Mouse (Mus musculus) adrenal gland, adult 2 months (tissue): ENCODE results near the gene Dusp27. TPM values are rescaled to one million over a fixed set of nuclear protein-coding genes. Genes with fewer than 3 reads are reported as not detected.
A peak's percentile ranks its signal among the peaks of the same experiment; 100 is the strongest.
"Not testable (repeated sequence)": the region's sequence is repeated elsewhere in the genome, so short reads cannot be mapped to it uniquely, and the experiment has no call there.

Experiments used
- DNase-seq: peaks from one replicate; pipeline ENCODE4 v3.0.0; 2021
- polyA plus RNA-seq: library from polyadenylated mRNA; depleted of rRNA; stranded (reverse); fragments of >200 nt; gene quantifications from 2 replicates; pipeline ENCODE4 v1.2.3, GENCODE M21; 2012
- total RNA-seq, 2 experiments: library from RNA; stranded (reverse); gene quantifications; 2 replicates each; pipeline ENCODE4 v1.2.3; 2021

Gene Dusp27
- total and polyA plus RNA-seq, 3 experiments = 0.03 to 0.12 (median 0.07) TPM

DNA sequence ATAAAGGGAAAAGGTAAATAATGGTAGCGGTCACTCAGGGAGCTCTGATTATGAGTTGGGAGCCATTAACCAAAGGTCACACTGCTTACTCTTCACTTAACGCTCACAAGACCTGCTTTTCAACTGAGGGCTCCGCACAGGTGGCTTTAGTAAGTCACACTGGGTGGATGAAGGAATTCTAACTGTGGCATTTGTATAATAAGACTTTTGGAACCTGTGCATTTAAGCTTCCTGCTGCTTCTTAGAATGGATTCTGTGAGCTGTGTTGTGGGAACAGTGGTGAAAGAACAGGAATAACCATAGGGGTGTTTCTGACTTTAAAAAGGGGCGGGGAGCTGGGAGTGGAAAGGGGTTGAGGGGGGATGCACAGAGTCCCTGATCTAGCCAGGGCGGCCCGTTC lies 14.6 kb upstream of the Dusp27 start:
- DNase-seq = no peak

DNA sequence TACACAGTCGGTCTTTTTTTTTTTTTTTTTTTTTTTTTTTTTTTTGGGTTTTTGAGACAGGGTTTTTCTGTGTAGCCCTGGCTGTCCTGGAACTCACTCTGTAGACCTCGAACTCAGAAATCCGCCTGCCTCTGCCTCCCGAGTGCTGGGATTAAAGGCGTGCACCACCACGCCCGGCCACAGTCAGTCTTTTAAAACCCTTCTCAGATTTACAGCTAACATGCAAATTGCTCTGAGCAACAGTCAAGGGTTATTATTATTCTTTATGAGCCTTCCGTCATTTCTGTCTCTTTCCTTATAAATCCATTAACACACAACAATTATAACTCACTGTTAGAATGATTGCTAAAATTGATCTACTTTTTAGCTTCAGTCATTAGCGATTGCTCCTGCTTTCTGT lies 14.1 kb upstream of the Dusp27 start:
- DNase-seq = not testable (repeated sequence)

DNA sequence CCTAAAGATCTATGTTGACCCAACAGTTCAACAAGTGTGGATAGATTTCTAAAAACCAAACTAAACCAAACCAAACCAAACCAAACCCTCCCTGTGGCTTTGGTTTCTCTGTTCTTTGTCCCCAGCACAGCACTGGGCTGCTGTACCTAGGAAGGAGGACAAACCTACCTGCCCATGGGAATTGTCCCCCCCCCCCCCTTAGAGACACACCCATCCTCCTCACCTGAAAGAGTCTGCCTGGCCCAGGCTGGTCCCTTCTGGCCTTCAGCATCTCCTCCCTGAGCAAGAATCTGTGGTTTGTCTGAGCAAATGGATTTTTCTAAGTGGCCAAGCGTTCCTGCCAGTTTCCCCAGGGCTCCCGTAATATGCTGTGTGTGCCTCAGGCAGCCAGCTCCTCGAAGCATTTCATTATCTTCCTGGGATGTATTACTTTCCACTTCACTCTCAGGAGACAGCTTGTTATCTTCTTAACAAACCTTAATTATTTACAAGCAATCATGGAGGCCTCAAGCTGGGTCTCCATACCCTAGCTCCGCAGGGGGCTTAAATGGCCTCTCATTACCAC lies 12.0 kb upstream of the Dusp27 start:
- DNase-seq = no peak

DNA sequence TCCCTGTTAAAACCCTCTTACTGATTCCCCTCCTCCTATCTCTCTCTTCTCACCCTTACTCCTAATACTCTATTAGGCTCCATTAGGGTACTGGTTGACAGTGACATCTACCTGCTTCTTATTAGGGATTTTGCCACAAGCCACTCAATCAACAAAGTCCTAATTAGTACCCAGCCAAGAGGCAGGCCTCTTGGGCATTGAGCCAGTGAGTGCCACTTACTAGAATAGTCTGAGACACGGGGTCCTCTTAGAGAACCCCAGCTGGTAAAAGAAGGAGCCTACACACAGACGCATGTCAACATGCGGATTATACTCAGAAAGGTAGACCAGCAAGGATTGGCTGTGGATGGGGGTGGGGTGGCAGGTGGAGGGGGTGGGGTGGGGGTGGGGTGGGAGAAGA lies 11.4 kb upstream of the Dusp27 start:
- DNase-seq = no peak

DNA sequence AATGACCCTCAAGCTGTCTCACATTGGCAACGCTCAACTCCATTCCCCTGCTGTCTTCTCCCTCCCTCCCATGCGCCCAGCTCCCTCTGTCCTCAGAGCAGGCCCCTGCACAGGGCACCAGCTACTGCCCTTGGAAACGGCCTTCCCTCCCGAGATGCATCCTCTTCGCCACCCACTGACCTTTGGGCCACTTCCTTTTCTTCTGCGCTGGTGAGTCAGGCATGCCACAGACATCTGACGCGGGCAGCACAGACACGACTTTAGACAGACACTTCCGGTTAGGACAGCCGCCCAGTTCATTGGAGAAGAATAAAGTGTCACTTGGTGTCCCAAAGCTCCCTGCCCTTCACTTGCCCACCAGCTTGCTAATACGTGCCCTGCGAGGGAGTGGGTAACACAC lies 10.4 kb upstream of the Dusp27 start:
- DNase-seq = peak; percentile 87

DNA sequence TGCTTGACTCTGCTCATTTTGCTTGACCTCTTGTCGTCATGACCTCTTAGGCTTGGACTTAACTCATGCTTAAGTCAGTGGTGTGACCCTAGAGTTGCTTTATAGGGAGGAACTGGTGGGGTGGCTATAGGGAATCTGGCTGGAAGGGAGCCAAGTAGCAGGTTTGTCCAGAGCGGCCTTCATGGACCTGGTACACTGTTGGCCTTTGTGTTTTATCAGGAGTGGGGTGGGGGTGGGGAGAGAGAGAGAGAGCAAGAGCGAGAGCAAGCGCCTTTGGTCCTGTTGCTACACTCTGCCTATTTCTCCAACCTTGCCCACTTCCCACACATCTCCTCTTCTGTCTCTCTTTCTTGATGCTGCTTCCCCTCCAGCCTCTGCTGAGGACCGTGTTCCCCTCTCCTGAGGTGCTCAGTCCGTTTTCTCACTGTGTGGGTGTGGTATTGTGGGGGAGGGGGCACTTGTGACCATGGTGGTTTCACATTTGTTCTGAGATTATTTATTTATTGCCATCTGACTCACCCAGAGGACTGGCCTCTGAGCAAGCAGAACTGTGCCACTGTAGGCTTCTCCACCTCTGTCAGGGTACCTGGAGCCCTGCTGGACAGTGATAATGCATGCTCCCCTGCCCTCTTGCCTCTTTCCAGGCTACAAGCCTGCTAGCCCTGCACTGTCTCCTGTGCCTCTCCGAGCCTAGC lies 9.7 kb upstream of the Dusp27 start:
- peak; percentile 85 for DNase-seq

DNA sequence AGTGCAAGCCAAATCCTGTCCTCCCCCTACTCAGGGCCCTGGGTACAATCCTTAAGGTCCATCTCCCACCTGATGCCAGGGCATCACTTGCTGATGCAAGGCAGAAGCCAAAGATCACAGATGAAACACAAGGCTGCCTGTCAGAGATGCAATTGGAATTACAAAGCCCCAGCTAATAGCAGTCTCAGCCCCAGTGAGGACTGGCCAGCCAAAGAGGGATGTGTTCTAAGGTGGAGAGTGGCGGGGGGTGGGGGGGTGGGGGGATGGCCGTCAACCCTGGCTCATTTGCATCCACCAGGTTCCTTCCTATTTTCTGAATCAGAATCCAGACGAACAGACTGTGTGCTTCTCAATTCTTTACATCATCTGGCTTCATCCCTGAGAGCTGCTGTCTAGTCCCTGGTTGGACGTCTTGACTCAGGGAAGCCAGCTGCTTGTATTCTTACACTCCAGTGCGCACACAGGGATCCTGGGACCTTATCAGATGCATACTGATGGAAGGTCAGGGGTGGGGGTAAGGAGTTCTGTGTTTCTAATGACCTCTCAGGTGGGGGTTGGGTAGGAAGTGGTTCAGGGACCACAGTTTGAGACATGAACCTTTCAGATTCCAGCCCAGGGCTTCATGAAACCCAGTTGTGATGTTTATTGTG lies 7.5 kb upstream of the Dusp27 start:
- DNase-seq = no peak

DNA sequence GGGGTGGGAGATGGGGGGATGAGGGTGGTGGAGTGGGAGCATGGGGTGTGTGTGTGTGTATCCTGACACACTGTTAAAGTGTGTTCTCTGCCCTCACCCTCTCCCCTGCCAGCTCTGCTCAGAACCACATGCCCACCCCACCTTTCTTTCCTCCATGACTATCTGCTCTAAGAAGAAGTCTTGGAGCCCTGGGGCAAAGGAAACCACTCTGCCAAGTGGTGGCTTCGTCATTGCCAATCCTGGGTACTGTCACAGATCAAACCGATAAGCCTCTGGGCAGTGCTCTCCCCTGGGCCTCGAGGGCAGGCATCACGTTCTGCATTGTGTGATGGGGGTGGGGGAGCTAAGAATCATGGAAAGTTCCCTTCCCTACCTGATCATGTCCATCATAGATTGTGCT lies 4.6 kb upstream of the Dusp27 start:
- DNase-seq = no peak

DNA sequence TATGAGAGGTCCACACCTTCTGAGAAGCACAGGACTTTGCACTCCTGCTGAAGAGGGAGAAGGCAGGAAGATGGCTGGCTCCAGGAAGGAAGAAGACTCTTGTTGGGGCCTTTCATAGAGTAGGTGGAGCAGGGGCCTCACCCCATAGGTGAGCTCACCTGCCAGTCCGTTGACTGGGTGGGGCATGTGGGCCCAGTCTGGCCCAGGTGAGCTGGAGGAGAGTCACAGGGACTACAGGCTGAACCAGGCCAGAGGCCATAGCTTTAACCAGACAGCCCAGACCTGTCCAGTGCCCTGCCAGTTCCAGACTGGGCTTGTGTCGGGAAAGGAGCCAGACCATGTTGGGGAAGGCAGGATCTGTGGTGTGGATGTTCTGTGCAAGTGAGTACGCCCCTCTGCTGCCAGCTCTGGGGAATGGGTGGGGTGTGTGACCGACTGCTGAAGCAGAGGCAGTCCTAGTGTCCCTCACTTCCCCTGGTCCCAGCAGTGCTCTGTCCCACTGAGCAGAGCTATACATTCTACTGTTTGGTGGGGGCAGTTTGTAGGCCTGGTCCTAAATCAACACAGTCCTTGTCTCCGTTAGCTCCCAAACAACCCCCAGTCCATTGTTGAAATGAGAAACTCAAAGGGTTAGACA lies 2.6 kb upstream of the Dusp27 start, which contains the start of gene Gpa33:
Gene Gpa33 (plus strand): TSS at position 15 of the 637 bp plus-strand sequence.
- DNase-seq = no peak

DNA sequence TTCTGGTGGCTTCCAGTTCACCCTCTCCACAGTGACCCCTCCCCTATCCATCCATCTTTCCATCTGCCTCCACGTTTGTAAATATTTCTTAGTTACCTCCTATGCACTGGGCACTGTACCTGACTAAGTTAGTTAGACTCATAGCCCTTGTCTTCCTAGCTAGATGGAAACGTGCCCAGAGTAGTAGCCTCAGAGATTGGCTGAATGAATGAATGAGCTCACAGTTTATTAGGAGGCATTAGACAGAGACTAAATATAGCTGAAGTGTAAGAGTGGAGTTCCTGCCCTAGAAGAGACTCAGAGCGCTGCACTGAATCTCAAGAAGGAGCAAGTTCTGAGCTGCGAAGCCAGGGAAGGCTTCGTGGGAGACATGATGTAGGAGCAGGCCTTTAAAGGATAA lies 829 bp upstream of the Dusp27 start:
- no peak for DNase-seq

DNA sequence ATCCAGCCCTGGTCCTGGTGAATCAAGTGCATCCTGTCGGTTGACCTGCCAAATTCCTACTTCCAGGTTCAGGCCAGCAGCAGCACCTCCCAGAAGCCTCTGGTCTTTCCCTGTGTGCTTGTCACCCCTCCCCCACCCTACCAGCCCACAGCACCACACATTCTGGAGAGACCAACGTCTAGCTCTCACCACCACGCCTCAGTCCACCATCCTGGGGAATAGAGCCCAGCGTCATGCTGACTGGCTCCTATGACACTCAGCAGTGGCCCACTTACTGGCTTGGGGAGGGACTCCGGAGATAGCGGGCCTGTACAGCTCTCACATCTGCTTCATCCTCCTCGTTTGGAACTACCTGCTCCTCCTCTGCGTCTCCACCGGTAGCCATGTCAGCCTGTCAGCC lies 927 bp downstream of the Dusp27 start:
- DNase-seq = no peak

DNA sequence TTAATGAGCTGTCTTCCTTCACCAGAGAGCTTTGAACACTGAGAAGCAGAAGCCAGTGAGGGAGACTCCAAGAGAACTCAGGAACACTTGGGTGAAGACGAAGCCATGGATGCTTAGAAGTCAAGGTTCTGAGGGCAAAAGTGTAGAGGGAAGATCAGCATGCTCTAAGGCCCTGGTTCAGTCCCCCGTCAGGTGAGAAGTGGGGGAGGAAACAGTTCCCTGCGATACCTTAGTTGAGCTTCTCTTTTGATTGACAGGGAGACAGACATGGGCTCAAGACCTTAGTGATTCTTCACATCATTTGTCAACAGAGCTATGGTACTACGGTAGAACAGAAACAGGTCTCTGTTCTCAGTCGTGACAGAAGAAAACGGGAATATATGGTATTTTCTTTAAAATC lies 1.4 kb downstream of the Dusp27 start:
- no peak for DNase-seq

DNA sequence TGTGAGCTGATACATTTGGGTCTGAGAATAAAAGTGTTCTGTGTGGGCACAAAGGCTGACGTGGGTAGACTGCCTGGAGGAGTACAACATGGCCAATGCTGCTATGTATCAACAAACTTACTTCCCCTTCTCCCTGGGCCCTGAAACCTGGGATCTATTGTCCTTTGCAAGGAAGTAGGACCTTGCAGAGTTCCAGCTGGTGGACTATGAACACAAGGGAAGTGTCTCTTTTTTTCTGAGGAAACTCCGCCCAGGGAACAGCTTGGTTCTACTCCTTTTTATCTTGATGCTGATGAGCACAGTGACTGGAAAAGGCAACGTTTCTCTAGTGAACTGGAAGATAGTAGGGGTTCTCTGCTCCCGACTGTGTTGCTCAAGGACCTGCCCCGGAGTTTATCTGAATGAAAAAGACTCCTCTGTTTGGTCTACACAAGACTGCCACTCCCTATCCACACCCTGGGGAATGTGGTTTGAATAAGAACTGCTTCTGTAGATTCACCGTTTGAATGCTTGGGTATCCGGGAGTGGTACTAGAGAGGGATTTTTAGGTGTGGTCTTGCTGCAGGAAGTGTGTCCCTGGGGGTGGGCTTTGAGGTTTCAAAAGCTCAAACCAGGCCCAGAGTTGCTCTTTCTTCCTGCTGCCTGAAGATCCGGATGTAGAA lies 2.7 kb downstream of the Dusp27 start:
- no peak for DNase-seq

DNA sequence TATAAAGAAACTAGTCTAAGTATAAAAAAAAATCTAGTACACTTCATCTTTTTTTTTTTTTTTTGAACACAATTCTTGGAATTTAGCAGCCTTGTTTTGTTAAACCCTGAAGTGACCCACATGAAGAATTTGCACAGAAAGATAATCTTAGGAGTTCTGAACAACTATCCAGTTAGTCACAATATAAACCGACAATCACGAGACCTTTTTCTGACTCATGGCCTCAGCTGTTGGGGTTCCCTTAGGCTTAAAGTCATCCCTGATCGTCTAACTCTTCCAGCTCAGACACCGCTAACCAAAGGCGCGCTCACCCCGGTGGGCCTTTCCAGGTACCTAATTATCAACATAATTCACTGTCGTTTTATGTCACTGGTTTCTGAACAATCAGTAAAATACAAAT lies 4.0 kb downstream of the Dusp27 start:
- DNase-seq = no peak

DNA sequence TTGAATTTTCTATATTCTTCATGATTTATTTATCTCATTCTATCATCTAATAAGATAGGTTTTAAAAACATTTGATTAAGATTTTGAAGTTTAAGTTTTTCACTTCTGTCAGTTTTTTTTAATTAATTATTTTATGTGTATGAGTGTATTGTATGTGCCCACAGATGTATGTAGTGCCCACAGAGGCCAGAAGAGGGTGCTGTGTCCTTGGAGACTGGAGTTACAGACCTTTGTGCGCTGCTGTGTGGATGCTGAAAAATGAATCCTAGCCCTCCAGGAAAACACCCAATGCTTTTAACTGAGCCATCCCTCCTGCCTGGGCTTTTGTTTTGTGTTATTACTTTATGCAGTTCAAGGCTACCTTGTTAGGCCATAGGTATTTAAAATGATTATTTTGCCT lies 4.7 kb downstream of the Dusp27 start:
- no peak for DNase-seq

DNA sequence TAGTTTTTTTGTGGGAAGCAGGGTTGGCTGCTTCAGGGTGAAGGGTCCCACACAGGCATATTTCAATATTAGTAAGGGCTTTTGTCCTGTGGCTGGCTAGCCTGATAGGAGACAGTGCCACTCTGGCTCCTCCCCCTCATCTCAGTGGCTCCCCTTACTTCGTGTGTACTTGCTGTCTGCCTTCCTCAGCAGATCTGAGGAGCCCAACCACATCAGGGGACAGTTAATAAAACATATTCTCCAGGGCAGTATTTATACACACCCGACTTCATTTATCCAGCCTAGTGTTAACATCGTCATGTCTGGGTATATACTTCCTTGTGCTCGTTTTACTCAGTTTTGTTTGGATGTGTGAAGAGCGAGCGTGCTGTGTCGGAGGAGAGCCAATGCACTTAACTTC lies 5.6 kb downstream of the Dusp27 start:
- no peak for DNase-seq

DNA sequence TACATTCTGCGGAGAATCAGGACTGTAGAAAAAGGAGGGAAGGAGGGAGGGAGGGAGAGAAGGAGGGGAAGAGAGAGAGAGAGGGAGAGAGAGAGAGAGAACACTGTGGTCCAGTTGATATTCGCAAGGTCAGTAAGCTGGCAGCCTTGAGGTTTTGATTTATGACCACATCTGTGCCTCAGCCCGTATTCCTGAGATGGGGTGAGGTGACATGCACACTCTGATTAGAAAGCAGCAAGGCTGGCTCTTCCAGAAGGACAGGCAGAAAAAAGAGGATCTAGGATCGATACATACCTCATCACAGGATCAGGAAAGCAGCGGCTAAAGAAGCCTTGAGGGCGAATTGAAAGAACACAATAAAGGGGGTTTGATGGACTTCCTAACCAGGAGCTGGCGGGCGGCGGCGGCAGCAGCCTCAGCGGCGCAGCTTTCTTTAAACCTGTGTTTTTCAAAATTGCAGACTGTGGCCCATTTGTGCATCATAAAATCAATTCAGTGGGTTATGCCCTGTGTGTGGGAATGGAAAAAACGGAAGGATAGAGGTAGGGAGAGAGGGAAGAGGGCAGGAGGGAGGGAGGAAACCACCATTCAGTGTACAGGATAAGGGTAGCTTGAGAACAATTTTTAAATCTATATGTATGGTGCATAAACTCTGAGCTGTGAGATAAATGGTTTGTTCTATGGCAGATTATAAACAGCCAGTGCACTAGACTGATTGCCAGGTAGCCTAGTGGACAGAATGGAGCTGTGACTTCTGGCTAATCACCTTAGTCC lies 9.7 kb downstream of the Dusp27 start:
- peak; percentile 47 for DNase-seq

DNA sequence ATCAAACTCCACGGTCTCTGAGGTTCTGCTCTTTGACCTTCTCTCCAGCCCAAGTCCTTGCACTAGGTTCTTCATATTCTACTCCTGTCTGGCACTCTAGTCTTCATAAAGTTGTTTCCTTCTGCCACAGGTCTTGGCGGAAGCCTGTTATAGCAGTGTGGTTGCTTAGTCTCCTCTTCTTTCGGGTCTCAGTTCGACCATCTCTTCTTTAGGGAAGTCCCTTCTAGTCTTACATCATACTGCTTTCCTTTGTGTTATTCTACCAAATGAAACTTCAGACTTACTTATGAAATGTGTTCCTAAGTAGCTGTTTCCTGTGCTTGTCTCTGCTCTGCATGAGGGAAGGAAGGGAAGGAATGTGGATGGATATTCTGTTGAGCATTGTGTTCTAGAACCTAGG lies 12.0 kb downstream of the Dusp27 start:
- DNase-seq = no peak

DNA sequence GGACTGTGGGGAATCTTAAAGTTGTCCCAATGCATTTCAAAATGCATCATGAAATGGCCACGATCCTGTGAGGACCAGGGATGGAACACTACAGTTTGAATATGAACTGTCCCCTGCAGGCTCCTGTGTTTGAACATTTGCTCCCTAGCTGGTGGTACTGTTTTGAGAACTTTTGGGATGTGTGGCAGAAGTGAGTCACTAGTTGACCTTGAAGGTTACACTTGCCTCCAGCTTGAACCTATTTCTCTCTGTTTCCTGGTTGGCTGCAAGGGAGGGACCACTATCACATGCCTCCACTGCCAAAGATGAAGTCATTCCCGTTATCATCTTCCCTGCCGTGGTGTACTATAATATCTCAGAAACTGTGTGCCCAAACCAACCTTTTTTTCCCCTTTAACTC lies 12.7 kb downstream of the Dusp27 start:
- peak; percentile 36 for DNase-seq

DNA sequence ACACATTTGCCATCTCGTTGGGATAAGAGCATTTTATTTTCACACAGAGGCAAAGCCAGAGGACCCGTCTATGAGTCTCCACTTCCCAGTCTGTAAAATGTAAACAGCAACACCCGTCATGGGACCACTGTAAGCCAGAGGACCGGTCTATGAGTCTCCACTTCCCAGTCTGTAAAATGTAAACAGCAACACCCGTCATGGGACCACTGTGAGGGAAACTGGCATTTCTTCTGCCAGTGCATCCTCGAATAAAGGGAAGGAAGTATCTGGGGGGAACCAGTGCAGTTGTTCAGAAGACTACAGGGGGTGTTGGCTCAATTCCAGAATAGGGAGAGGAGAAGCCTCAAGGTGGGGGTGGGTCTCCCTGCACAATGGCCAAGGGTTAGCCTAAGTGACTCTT lies 22.3 kb downstream of the Dusp27 start:
- no peak for DNase-seq

DNA sequence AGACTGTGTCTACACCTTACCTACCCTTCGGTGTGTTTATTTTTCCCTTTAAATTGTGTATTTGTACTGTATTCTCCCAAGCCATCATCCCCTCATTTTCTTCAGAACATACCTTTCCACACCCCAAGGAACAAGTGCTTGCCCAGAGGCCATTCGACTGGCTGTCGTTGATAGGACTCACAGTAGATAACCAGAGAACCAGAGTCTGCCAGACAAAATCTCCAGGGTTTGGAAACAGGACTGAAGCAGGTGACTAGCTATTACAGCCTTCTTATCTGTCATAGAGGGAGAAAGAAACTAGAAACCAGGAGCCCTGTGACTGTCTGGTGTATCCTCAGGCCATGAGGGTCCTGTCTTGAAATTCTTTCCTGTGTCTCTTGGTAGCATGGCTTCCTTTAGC lies 22.9 kb downstream of the Dusp27 start:
- no peak for DNase-seq
